Mouse (Mus musculus): Measurements from ENCODE around the gene Nprl2.

The Nprl2 gene

GRCm38 (mm10) chr9:107541474-107542351 is at the start of gene Nprl2, which contains the start of gene Cyb561d2:
Nprl2 (plus strand) TSS chr9:107542226.
Cyb561d2 (minus strand) TSS chr9:107542193.
- peak; percentile 92 for DNase-seq

GRCm38 (mm10) chr9:107493511-107493910 is 48.5 kb upstream of the Nprl2 start:
- DNase-seq = no peak

DNA sequence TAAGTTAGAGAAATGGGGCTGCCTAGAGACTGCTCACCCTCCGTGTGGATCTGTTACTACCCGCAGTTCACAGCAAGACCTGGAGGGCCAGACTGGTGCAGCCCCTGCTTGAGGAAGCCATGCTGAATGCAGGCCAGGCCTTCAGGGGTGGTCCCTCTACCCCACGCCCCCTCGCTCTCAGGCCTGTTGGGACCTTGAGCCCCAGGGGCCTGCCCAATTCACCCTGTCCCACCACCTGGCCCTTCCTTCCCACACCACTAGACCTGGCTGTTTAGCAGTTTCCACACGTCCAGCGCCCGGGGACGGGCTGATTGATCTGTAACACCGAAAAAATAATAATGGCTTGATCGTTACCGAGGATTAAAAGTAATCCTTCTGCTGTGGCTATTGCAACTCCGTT is 47.8 kb upstream of the Nprl2 start:
- DNase-seq = no peak

DNA sequence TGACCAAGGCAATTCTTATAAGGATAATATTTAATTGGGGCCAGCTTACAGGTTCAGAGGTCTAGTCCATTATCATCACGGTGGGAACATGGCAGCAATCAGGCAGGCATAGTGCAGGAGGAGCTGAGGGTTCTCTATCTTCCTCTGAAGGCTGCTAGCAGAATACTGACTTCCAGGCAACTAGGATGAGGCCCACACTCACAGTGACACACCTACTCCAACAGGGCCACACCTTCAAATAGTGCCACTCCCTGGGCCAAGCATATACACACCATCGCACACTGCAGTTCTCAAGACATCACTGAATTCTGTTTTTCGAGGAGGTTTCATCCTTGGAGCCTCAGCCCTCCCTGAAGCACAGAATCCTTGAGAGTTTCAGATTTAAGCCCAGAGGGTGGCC is 45.7 kb upstream of the Nprl2 start:
- no peak for DNase-seq

DNA sequence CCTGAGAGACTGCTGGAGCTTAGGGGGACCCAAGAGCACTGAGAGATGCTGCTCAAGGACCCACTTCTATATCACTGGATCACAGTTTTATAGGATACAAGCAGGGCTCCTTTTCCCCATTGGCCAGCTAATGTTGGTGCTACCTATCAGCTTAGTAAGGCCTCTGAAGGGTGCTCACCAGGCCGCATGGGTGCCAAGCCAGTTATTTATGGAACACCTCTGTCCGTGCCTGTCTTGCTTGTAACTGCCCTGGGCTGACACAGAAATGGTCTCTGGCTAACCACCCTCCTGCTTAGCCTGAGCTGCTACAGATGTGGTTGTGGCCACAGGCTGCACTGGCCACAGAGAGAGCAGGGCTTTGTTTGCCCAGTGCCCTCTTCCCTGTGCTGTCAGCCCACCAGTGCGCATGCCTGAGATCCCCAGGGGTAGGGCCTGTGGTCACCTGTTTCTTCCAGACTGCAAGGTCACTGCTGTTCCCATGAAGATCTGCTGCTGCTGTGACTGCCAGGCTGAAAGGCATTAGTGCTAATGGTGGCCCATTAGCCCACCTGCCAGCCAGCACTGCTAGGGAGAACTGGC is 41.2 kb upstream of the Nprl2 start:
- no peak for DNase-seq

GRCm38 (mm10) chr9:107502131-107502846 is 39.7 kb upstream of the Nprl2 start:
- peak; percentile 82 for DNase-seq

DNA sequence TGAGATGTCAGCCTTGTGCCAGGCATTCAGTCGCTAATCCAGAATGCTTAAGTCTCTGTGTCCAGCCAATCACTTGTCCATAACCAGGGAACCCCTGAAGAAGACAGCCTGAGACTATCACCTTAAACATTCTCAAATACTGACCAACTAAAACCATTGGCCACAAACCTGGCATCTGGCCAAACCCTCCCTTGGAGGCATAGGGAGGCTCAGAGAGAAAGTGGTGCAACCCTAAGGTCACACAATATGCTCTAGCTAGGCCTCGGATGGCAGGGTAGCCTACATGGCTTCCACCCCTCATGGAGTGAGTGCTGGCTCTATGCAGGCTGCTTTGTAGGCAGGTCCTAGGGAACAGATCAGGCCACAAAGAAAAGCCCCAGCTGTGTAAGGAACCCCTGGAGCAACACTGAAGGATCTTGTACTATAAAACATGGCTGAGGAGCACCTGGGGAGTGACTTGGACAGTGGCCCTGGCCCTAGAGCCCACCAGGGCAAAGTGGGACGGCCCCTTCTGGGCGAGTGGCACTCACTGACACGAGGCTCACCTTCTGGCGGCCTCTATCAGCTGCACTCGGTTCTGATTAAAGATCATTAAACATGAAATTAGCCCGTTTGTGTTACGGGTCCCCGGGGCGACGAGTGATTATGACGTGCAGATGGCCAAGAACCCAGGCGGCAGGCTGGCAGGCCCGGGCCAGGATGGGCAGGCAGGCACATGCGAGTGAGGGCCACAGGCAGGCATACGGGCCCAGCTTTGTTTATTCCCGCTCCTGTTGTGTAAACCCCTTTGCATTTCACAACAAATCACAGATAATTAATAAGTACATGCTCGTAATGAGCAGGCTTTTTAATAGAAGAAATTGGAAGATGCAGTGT is 37.1 kb upstream of the Nprl2 start:
- DNase-seq = no peak

DNA sequence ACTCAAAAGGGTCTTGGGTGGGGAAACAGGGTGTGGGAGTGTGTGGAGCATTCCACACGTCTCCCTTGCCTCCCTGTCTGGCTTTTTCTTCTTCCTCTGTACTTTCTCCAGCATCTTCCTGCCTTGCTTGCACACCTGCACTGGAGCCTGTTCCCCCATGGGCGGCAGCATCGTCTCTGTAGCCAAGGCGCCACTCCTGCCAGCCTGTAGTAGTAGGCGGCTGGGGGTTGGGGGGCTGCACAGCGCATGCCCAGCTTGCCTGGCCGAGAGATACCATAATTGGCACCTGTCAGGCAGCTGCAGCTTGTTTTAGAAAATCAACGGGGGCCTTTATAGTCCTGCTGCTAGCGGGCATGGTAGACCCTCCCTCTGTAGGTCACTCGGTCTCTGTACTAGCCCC is 33.8 kb upstream of the Nprl2 start:
- no peak for DNase-seq

GRCm38 (mm10) chr9:107510384-107511100 is 31.5 kb upstream of the Nprl2 start:
- no peak for DNase-seq

DNA sequence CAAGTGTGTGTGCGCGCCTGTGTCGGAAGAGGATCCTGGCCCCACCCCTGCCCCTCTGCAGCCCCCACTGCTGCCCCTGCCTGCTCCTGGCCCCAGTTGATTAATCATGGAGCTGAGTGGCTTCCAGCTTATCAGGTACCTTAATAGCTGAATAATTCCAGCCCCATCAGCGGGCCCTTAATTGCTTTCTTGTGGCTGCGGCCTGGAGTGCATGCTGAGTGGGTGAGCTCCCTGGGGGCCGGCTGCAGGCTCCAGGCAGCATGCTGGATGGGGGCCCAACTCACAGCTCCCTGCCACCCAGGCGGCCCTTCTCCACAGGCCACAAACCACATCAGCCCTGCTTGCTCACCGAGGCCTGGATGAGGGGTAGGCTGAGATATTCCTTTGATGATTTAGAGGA is 30.6 kb upstream of the Nprl2 start:
- DNase-seq = no peak

DNA sequence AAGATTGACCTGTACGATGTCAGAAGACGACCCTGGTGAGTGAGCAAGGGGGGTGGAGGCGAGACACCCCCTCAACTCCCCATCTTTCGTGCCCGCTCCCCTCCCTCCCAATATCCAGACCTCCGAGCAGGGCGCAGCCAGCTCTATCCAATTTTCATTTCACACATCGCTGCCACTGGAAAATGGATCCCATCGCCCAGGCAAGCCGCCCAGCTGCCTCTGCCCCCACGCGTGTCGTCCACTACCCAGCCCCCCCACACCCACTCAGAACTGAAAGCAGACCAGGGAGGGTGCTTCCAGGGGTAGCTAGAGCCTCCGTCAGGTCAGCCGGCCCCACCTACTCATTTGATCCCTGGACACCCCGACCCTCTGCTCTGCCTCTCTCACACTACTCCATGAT is 29.7 kb upstream of the Nprl2 start:
- no peak for DNase-seq

DNA sequence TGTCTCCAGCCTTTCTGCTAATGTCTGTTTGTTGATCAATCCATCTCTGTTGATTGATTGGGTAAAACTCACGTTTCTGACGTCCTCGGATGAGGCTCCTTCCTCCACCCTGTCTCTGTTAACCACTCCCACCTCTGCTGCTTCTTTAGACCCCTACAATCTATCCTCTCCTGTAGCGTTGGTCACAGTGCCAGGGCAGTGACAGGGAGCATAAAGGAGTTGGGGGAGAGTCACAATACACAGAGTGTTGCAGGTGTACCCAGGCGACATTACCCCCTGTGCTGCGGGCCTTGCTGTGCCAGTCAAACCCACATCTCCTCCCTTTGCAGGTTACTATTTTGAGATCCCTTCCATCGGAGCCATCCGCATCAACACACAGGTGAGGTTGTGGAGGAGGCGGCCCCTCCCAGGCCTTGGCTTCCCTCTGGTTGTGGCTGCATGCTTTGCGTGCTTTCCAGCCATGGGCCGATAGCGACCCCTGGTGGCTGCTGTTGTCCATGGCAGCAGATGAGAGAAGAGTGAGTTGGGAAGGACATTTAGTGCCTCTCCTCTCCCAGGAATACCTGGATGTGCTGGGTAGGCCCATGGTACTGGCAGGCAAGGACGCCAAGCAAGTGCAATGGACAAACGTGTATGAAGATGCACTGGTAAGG is 27.6 kb upstream of the Nprl2 start:
- peak; percentile 88 for DNase-seq

DNA sequence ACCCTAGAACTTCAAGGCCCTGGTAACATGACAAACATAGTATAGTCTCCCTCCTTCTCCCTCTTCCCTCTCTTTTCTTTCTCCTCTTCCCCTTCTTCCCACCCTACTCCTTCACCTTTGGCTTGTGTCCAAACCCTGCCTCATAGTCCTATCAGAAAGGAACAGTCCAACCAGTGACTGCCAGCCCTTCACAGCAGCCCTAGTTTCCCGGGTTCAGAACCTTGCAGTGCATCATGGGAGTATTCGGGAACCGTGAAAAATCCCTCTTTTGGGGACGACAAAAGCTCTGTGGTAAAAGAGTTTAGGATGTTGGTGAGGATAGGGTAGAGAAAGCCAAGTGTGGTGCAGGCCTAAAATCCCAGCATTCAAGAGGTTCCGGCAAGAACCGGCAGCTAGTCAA is 21.7 kb upstream of the Nprl2 start:
- DNase-seq = no peak

DNA sequence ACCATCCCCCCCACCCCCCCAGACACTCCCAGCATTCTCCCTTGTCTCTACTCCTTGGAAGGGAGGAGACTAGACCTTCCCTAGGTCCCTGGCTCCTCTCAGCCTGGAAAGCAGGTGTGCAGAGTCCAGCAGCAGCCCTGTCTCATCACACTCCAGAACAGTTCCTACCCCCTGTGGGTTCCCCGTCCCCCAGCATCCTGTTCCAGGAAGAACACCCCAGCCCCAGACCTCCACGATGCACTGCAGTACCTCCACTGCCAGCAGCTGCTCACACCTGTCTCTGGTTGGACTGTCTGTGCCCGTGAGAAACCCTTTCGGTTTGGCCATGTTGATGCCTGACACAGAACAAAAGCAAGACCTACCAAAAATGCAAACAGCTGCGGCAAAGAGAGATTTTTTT is 20.8 kb upstream of the Nprl2 start:
- DNase-seq = no peak

GRCm38 (mm10) chr9:107521711-107522399 is 20.2 kb upstream of the Nprl2 start:
- no peak for DNase-seq

GRCm38 (mm10) chr9:107522400-107522711 is 19.7 kb upstream of the Nprl2 start:
- no peak for DNase-seq

DNA sequence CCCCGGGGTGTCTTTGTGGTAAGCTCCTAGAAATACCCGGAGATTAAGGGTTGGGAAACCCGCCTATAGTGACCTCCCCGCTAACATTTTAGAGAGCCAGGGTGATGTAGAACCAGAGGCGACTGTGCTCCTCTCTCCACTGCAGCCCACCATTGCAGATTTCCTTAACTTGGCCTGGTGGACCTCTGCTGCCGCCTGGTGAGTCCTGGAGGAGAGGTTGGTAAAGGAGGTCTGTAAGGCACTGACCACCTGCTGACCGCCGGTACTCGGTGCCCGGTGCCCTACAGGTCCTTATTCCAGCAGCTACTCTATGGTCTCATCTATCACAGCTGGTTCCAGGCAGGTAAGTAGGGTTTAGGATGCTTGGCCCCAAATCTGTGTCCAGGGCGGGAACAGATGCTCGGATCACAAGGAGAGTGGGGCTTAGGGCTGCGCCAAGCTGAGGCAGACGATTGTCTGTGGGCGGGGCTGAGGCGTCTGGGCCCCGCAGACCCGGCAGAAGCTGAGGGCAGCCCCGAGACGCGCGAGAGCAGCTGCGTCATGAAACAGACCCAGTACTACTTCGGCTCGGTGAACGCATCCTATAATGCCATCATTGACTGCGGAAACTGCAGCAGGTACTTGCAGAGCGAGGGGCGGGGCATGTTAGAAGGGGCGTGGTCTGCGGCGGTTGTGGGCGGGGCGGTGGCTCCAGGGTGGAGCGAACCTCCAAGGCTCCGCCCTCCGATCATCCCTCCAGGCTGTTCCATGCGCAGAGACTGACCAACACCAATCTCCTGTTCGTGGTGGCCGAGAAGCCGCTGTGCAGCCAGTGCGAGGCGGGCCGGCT is 15.6 kb upstream of the Nprl2 start:
- DNase-seq = peak; percentile 47

- peak; percentile 91 for DNase-seq
These were observed 8.1 kb upstream of the Nprl2 start, which contains the start of gene Tmem115 for GRCm38 (mm10) chr9:107533791-107534407. Tmem115 (plus strand) TSS chr9:107533945.

DNA sequence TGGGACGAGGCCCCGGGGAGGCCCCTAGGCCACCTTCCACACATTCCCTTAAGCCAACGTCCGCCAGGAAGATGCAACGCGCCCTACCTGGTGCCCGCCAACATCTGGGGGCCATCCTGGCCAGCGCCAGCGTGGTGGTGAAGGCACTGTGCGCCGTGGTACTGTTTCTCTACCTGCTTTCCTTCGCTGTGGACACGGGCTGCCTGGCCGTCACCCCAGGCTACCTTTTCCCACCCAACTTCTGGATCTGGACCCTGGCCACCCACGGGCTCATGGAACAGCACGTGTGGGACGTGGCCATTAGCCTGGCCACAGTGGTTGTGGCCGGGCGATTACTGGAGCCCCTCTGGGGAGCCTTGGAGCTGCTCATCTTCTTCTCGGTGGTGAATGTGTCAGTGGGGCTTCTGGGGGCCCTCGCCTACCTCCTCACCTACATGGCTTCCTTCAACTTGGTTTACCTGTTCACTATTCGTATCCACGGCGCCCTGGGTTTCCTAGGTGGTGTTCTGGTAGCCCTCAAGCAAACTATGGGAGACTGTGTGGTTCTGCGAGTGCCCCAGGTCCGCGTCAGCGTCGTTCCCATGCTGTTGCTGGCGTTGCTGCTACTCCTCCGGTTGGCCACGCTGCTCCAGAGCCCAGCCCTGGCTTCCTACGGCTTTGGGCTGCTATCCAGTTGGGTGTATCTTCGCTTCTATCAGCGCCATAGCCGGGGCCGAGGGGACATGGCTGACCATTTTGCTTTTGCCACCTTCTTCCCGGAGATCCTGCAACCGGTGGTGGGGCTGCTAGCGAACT is 7.4 kb upstream of the Nprl2 start:
- DNase-seq = peak; percentile 45
